Mouse (Mus musculus) testis, adult 2 months (tissue): Measurements from ENCODE around the gene Ruvbl2. TPM values are rescaled to one million over a fixed set of nuclear protein-coding genes. Genes with fewer than 3 reads are reported as not detected.
"Not testable (repeated sequence)": the region's sequence is repeated elsewhere in the genome, so short reads cannot be mapped to it uniquely, and the experiment has no call there.

Experiments used
- H3K27ac ChIP-seq: fragments of 200-500 bp; 2 replicates; pipeline ENCODE4 v1.5.1; 2012; ENCODE audit warnings: low read depth, low read length; ENCODE audit not compliant: control insufficient read depth, insufficient read depth
- H3K27me3 ChIP-seq: fragments of 200-500 bp; 2 replicates; pipeline ENCODE4 v1.6.1; 2012; ENCODE audit warnings: mild to moderate bottlenecking, low read length, moderate library complexity; ENCODE audit not compliant: control insufficient read depth, insufficient read depth
- H3K36me3 ChIP-seq: fragments of 200-500 bp; 2 replicates; pipeline ENCODE4 v1.6.1; 2012; ENCODE audit warnings: mild to moderate bottlenecking, low read length; ENCODE audit not compliant: control insufficient read depth, insufficient read depth
- H3K4me1 ChIP-seq: fragments of 200-500 bp; 2 replicates; pipeline ENCODE4 v1.6.1; 2012; ENCODE audit warnings: low read length; ENCODE audit not compliant: control insufficient read depth, insufficient read depth
- H3K4me3 ChIP-seq: fragments of 200-500 bp; 2 replicates; pipeline ENCODE4 v1.5.1; 2012; ENCODE audit warnings: low read depth, mild to moderate bottlenecking, low read length, moderate library complexity, mixed read lengths; ENCODE audit not compliant: control insufficient read depth
- CTCF ChIP-seq: fragments of 200-500 bp; IDR thresholded peaks from 2 replicates; pipeline ENCODE4 v1.5.1; 2012; ENCODE audit warnings: low read depth, mild to moderate bottlenecking, inconsistent platforms, low read length, moderate library complexity; ENCODE audit not compliant: control insufficient read depth, insufficient read depth, insufficient replicate concordance
- POLR2A ChIP-seq: fragments of 200-500 bp; IDR thresholded peaks from 2 replicates; pipeline ENCODE4 v1.6.1; 2012; ENCODE audit warnings: low read depth, mild to moderate bottlenecking, inconsistent platforms, low read length, moderate library complexity; ENCODE audit not compliant: control insufficient read depth
- polyA plus RNA-seq: library from polyadenylated mRNA; depleted of rRNA; stranded (reverse); fragments of >200 nt; gene quantifications from 2 replicates; pipeline ENCODE4 v1.2.3, GENCODE M21; 2012

Gene Ruvbl2
- polyA plus RNA-seq, 1 experiment, result 173 TPM

DNA sequence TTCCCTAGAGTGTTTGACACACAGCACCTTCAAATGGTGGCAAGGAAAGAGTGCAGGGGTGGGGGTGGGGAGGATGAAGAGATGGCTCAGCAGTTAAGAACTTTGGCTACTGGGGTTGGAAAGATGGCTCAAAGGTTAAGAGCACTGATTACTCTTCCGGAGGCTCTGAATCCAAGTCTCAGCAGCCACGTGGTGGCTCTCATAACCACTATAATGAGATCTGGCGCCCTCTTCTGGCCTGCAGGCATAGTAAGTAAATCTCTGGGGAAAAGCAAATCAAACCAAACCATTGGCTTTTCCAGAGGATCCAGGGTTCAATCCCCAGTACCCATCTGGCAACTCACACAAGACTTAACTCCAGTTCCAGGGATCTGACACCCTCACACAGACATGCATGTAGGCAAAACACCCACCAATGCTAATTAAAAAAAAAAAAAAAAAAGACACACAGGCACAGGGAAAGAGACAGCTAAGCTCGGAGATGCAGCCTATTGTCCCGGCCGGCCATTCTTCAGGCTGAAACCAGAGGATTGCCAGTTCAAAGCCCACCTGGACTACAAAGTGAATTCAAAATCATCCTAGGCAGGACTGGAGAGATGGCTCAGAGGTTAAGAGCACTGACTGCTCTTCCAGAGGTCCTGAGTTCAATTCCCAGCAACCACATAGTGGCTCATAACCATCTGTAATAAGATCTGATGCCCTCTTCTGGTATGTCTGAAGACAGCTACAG is 34.2 kb downstream of the Ruvbl2 start:
- Histone ChIP-seq H3K4me3 (no peak overlapping the region), H3K4me1 (peaks cover 15% of the 10 kb centered on the region), H3K27ac (no peak overlapping the region), H3K27me3 (no peaks in the 10 kb centered on the region), H3K36me3 (no peaks in the 10 kb centered on the region)
- TF ChIP-seq CTCF (no peak), POLR2A (no peak)

DNA sequence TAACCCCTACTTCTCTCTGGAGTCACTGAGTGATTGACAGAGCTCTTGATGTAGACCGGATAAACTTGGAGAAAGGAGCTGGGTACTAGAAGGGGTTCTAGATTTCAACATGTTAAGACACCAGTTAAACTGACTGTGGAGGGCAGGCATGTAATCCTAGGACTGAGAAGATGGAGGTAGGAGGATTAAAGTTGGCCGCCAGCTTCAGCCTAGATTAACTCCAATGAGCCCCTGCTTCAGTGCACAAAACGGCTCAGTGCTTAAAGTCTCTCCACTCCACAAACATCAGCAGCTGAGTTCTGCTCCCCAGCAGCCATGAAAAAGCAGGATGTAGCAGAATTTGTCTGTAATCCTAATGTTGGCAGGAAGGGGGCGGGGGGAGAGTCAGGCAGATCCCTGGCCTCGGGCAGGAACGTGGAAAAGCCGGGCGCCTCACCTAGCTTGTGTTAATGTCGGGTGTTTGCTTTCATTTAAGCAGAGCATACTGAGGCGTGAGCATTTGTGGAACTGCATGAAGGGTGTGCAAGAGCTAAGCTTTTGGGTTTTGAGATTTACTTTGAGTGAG is 36.3 kb downstream of the Ruvbl2 start:
- Histone ChIP-seq H3K4me1 (peaks cover 13% of the 10 kb centered on the region), H3K4me3 (no peak overlapping the region), H3K27ac (no peak overlapping the region), H3K36me3 (no peaks in the 10 kb centered on the region), H3K27me3 (no peaks in the 10 kb centered on the region)
- no peak for TF ChIP-seq POLR2A
- TF ChIP-seq CTCF, result no peak

GRCm38 (mm10) chr7:45396787-45397186 is 41.1 kb downstream of the Ruvbl2 start:
- Histone ChIP-seq H3K27ac (no peak overlapping the region), H3K27me3 (no peaks in the 10 kb centered on the region), H3K36me3 (peaks cover 2% of the 10 kb centered on the region), H3K4me1 (peaks cover 2% of the 10 kb centered on the region), H3K4me3 (no peak overlapping the region; the same call in 1 of the 2 replicates)
- TF ChIP-seq POLR2A (no peak), CTCF (no peak)

DNA sequence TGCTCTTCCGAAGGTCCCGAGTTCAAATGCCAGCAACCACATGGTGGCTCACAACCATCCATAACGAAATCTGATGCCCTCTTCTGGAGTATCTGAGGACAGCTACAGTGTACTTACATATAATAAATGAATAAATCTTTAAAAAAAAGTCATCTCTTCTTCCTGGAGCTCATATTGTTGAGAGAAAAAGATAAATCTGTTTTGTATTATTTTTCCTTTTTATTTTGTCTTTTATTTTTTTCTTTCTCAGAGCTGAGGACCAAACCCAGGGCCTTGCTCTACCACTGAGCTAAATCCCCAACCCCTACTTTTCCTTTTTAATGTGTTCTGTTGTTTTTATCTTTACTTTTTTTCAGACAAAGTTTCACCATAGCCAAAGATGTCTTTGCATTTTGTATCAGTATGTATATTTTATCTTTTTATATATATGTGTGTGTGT is 41.5 kb downstream of the Ruvbl2 start:
- Histone ChIP-seq H3K27ac (peak overlapping the region; percentile 91), H3K4me3 (peak overlapping the region; percentile 93)
- H3K36me3 ChIP-seq, H3K27me3 ChIP-seq, H3K4me1 ChIP-seq: not testable (repeated sequence)

DNA sequence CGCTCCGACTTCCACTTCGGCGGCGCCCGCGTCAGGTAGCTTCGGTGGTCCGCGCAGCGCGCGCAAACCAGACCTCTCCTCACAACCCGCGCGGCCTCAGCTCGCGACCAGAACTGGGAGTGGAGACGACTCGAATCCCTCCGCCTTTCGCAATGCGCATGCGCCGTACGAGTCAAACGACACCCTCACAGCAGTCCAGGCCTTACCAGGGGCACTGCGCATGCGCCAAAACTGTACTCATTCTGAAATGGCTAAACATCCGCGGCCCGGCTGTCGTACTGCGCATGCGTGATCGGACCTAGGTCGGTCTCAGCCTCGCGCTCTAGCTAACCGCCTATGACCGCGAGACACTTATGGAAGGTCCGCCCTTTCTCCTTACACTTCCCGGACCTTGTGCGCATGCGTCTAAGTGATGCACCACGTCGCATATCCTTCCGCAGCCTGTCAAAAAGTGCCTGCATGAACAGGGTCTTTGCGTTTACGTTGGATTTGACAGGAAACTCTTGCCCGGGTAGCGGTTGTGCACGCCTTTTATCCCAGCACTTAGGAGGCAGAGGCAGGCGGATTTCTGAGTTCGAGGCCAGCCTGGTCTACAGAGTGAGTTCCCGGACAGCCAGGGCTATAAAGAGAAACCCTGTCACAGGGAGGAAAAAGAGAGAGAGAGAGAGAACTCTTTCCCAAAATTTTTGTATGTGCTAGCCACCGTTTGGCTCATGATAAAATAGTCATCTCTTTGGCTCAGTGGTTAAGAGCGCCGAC is 42.1 kb downstream of the Ruvbl2 start, which contains the start of gene Snrnp70:
Gene Snrnp70, minus strand, starts transcription at position 165 of the 759 bp plus-strand sequence.
- Histone ChIP-seq H3K4me3 (peak within 1 kb of the TSS; percentile 93), H3K27ac (peak within 1 kb of the TSS; percentile 96), H3K36me3 (peaks cover 2% of the 10 kb centered on the region), H3K27me3 (no peaks in the 10 kb centered on the region), H3K4me1 (peaks cover 2% of the 10 kb centered on the region)
- TF ChIP-seq CTCF (0 out of 2 replicates have a peak, but pooled peaks have one; percentile 5), POLR2A (peak; percentile 91)

DNA sequence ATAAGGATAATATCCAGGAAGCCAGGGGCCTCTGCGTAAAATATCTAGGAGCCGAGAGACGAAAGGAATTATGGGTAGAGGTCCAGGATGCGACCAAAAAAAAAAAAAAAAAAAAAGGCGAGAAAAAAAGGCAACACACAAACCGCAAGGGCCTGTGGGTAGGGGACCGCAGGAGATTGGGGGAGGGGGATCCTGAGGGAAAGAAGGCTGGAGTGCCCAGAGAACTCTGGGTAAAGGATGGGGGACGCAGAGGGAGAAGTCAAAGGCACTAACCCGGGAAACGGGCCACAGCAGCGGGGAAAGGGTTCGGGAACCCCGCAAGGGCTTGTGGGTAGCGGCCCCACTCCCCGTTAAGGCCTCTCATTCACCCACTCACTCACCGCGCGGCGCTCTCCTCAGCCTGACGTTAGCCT is 42.8 kb downstream of the Ruvbl2 start:
- no peaks in the 10 kb centered on the region for H3K27me3 ChIP-seq
- H3K4me1 ChIP-seq, result peaks cover 2% of the 10 kb centered on the region
- TF ChIP-seq POLR2A (no peak), CTCF (no peak)
- peak overlapping the region; percentile 93 for H3K4me3 ChIP-seq
- H3K36me3 ChIP-seq, result peaks cover 2% of the 10 kb centered on the region
- H3K27ac ChIP-seq, result peak overlapping the region; percentile 96

GRCm38 (mm10) chr7:45386077-45386476 is 51.8 kb downstream of the Ruvbl2 start:
- Histone ChIP-seq H3K27ac (no peak overlapping the region), H3K27me3 (no peaks in the 10 kb centered on the region)

More at GRCm38 (mm10) chr7:45386077-45386476, 51.8 kb downstream of the Ruvbl2 start:
- no peak for TF ChIP-seq POLR2A
- peaks cover 7% of the 10 kb centered on the region; the same call in 1 of the 2 replicates for H3K36me3 ChIP-seq
- no peak overlapping the region for H3K4me3 ChIP-seq
- H3K4me1 ChIP-seq, result no peaks in the 10 kb centered on the region
